Mouse (Mus musculus) adrenal gland (tissue): ENCODE measurements around the gene Dnaic1.

ENCODE experiments used
- intact Hi-C: fragments of 180-260 bp; cut with DNase I; formaldehyde crosslinking; loops from one replicate; pipeline ENCODE4 v1.15.1; 2025

Gene Dnaic1

DNA sequence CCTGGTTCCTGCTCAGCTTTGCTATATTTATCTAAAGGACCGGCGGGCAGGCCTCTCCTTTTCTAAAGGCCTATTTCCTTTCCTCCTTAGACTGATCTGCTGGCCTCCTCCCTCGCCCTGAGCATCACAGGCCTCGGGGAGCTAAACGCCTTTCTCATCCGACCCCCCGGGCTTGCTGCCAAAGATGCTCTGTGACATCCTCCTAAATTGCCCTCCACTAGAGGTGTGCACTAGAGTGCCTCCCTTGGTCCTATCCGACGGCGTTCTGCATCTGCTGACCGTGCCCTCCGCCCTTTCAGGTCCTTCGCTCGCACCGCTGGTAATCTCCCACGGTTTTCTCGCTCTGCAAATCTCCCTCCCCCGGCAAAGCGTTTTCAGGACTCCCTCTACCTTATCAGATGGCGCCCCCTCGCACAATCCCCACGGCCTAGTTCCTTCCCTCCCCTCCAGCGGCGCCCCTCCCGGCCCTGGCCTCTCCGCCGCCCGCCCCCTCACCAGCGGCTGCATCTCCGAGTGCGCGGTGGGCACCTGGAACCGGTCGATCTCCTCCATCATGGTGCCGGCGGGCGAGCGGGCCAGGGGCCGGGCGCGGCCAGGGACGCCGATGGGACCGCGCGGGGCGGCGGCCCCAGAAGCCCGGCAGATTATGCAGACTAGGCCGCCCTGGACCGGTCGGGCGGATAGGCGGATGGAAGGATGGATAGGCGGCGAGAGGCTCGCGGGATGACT is 729 bp upstream of the Dnaic1 start:
- intact Hi-C loops: loop anchor here (5.0 kb wide), 1 partner anchor 143 kb away; the partner anchor contains the start of gene Rpp25l

DNA sequence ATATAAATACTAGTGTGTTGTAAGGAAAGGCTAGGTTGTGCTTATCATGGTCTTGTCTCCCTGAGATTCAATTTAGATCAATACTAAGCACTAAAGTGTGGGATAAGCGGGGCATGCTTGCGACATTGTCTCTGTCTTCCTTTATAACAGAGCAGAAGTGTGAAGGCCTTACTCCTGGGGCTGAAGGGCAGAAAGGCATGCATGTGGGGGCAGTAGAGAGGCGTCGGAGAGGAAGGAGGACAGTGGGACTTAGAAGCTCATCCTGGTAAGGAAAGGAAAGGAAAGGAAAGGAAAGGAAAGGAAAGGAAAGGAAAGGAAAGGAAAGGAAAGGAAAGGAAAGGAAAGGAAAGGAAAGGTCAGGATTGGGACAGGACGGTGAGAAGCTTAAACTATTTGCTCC is 1.9 kb downstream of the Dnaic1 start:
- intact Hi-C loops: no loop called here

DNA sequence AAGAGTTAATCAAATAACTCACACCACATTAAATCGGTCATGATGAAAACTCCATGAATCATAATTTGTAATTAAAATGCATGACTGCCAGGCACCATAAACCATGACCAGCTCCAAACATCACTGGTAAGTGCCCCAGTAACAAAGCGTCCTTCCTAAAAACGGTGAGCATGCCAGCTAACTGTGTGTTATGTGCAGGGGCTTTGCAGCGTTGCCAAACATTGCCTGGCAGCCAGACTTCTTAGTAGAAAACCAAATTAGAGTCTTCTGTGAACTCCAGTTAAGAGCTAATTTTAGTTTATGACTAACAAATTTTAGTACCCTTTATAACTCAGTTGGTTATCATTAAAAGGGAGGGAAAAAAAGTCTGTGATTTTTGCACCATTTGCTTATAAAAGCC is 3.9 kb downstream of the Dnaic1 start:
- intact Hi-C loops: no loop called here

DNA sequence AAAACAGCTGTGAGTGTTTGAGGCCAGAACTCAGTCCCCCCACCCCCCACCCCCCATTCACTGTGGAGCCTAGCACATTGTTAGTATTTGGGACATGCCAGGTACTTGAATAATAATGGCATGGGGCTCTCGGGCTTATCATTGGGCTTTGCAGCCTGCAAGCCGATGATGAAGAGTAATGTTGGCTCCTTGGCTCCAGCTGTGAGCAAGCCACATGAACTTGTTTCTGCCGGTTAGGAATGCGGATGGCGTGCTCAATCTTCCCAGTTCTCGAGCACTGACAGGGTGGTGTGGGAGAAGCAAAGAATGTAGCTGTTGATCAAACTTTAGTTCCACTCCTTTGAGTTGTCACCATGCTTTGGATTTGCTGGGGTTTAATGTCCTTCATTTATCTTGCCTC is 6.3 kb downstream of the Dnaic1 start:
- intact Hi-C loops: no loop called here

DNA sequence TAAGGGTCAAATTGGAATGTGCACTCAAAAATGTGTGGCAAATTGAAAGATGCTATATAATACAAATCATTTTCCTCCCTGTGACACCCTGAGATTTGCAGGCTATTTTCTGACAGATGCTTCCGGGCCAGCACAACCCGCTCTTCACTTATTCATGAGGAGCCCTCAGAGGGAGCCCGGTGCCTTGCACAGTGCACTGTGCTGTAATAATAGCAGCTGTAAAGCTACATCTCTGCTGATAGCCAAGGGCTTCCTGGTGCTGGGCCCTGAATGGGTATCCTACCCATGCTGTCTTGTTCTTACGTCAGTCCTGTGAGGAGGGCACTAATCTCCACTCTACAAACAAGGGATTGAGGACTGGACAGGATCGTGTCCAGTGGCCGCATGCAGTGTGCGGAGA is 13.8 kb downstream of the Dnaic1 start:
- intact Hi-C loops: no loop called here

DNA sequence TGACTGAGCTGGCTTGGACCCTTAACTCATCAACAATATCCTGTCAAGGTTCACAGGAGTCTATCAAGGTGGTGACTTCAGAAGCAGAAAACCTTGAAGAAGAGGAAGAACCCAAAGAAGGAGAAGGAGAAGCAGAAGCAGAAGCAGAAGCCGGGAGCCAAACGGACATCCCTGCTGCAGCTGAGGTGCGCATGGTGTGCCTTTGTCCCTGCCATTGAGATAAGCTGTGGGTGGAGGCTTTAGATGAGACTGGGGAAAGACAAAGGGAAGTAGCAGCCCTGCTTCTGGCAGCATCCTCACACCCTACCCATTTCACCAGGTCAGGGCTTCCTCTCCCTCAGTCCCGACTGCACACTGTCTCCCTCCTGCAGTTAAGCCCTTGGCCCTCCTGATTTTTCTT is 33.2 kb downstream of the Dnaic1 start:
- intact Hi-C loops: no loop called here

DNA sequence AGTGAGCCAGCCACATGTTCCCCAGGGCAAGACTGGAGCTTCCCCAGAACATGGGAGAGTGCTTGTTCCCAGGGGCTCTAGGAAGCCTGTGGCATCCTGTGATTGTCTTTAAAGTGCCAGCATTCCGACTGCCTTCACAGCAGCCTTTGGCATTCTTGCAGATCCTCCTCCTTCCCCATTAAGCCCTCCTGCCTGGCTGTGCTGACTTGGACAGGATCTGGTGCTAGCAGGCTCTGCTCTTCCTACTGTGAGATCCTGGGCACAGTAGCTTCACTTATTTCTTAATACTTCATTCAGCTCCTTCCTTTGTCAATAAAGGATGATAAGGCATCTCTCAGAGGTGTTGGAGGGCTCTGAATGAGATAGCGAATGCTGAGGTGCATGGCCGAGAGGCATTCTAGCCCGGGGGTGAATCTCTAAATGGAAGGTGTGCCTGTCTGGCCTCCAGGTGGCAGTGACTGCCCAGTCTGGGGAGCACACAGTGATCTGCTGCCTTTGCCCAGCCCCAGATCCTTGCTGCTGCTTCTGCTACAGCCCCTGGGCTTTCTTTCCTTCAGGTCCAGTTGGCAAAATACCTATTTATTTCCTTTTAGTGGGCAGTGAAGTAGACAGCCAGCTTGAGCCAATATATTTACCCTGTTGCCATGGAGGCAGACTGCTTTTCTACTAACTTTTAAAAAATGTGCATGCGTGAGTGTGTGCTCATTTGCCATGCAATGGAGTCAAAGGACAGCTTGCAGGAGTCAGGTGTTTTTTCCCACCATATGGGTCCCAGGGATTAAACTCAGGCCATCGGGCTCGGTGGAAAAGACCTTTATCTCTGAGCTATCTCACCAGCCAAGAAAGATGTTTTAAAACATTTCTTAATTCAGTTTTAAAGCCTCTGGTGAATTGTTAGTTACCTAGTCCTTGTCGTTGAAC is 35.2 kb downstream of the Dnaic1 start:
- intact Hi-C loops: no loop called here

DNA sequence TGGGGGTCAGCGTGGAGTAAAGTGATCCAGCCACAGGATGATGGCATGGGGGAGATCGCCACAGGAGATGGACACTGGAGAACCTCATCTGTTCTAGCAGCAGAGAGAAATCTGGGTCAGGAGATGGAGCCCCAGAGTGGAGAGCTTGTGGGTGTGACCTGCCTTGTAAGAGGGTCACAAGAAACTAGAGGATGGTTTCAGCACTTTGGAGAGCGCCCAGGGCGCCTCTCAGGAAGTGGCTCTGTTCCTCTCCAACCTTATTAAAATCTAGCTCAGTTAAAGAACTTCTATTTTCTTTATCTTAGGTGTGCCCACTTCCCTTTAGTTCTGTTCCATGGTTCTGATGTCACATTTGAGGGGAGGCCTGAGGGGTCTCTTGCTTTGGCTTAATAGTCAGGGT is 37.2 kb downstream of the Dnaic1 start:
- intact Hi-C loops: no loop called here

DNA sequence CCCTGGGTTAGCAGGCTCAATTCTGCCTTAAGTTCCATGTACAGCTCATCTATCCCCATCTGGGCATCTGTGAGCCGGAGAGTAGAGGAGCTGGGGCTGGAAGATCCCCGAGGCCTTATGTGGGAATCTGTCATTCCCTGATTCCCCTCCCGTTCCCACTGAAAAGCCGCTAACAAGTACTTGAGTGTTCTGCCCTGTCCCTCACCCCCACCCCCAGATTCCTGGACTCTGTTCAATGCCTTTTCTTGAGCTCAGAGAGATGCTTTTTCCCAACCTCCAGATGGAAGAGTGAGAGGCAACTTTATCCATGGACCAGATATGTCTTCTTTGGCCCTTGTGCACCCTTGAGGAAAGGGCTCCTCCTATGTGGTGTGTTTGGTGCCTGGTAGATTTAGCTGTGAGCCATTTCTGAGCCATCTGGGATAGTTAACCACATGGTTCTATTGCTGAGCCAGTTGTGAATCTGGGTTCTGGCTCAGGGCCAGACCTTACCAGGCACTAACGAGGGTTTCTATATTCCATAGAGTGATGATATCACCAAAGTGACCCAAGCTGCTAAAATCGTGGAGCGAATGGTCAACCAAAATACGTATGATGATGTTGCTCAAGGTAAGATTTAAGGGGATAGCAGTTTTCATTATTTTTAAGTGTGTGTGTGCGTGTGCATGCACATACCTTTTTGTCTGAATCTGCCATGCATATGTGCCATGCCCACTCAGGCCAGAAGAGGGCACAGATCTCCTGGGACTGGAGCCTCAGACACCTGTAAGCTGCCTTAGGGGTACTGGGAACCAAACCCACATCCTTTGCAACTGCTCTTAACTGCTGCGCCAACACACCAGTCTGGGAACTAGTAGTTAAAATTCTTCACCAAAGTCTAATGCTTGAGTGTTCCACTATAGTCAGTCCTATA is 40.4 kb downstream of the Dnaic1 start:
- intact Hi-C loops: loop anchor here (5.0 kb wide), 1 partner anchor 97 kb away; no protein-coding TSS in a partner anchor

DNA sequence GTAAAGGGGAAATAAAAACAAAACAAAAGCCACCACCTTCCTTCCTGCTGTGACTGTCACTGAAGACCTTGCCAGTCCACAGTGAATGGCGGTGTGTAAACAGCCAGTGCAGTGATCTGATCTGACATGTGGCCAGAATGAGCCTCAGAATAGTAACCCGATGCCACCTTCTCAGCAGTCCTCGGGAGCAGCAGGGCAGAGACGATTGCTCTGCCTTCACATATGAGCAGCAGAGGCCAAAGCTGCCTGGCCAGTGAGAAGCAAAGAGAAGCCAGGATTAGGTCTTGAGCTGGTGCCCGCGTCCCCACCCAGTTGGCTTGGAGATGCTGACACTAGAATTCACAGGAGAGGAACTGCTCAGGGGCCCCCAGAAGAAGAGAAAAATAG is 41.0 kb downstream of the Dnaic1 start:
- intact Hi-C loops: loop anchor here (5.0 kb wide), 1 partner anchor 97 kb away; no protein-coding TSS in a partner anchor

DNA sequence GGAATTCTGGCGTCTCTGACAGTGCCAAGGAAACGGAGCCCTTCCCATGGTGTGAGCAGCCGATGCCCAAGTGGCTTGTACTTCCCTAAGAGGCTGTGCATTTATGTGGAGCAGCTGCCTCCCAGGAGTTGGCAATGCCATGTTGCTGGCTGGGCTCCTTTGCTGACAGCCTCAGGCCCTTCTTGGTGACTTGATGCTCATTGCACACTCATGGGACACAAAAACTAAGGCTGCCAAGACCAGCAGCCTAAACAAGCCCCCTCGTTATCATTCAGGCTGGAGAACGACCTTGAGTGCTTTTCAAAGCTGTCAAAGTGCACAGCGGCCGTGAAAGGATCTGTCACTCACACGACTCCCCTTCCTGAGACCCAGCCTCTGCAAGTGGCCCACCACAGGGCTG is 42.6 kb downstream of the Dnaic1 start:
- intact Hi-C loops: loop anchor here (5.0 kb wide), 1 partner anchor 95 kb away; no protein-coding TSS in a partner anchor

DNA sequence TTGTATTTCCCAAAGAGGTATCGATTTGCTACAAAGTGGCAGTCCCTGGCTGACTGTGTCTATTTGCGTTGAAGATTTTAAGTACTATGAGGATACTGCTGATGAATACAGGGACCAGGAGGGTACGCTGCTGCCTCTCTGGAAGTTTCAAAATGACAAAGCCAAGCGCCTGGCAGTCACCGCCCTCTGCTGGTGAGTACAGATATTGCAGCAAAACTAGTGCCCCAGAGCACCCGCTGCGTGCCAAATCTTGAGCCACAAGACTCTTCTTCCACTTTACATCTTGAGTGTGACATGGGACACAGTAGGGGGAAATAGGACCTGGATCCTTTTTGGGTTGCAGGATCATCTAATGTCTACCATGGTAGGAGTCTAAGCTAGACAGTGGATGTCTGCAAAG is 44.6 kb downstream of the Dnaic1 start:
- intact Hi-C loops: loop anchor here (2.0 to 5.0 kb wide), 3 partner anchors 61 to 145 kb away; no protein-coding TSS in a partner anchor

DNA sequence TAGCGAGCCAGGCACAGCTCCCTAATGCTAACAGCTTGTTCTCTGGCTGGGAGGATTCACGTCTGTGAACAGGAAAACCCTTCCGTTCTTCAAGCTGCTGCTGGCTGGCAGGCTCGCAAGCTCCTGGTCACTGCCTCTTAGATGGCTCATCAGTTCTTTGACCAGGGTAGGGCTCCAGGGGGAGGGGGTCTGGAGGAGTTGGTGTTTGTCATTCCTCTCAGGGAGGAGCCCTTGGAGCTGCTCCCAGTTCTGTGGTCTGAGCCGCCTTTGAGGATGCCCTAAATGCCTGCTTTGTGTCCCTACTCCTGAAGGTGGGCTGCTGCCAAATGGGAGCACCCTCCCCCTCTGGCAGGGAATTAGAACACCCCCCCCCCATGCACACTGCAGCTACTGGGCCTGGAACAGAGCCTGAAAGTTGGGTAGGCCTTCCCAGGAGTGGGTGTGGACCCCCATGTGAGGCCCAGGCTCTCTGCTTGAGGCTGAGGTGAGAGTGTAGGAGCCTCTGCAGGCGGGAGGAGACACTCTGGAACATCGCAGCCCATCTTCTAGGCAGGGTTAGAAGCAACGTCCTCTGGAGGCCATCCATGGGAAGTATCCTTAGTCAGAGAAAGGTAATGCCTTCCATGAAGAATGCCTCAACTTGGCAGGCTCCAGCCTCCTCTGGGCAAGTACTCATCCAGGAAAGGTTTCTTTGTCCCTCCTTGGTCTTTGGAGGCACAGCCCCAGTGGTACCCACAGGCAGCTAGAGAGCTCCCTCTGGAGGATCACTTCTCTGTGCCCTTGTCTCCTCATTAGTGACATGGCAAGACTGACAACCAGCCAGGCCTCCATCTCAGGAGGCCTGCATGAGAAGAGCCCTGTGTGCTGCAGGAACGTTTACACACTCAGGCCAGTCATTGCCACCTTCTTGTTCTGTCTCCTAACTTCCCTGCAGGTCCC is 46.4 kb downstream of the Dnaic1 start:
- intact Hi-C loops: loop anchor here (2.0 to 5.0 kb wide), 3 partner anchors 36 to 147 kb away; no protein-coding TSS in a partner anchor

DNA sequence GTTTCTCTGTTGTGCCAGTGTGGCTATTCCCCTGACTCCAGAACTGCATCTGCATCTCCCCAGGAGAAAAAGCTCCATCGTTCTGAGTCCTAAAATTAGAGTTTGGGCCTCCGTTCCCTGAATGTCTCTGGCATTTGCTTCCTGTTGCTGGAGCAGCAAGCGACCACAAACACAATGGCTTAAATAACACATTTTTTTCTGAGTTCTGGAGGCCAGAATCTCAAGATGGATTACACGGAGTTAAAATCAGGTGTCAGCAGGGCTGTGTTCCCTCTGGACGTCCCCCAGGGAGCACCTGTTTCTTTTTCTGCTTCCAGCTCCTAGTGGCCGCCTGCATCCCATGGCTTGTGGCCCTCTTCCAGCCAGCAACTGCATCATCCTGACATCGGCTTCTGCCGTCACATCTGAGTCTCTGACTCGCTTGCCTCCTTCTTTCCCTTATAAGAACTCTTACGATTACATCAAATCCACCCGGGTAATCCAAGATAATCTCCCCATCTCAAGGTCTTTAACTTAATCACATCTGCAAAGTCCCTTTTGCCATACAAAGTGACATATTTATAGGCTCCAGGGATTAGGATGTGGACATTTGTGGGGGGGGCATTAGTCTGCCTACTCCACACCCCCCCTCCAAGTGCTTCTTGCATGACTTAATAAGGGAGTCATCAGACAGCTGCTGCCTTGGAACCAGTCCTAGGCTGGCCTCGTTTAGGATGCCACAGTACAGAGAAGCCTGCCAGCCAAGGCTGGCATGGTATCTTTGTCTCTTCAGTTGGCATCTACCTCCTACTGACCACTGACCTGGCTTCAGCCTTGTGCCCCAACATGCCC is 49.6 kb downstream of the Dnaic1 start:
- intact Hi-C loops: loop anchor here (5.0 kb wide), 1 partner anchor 33 kb away; no protein-coding TSS in a partner anchor

DNA sequence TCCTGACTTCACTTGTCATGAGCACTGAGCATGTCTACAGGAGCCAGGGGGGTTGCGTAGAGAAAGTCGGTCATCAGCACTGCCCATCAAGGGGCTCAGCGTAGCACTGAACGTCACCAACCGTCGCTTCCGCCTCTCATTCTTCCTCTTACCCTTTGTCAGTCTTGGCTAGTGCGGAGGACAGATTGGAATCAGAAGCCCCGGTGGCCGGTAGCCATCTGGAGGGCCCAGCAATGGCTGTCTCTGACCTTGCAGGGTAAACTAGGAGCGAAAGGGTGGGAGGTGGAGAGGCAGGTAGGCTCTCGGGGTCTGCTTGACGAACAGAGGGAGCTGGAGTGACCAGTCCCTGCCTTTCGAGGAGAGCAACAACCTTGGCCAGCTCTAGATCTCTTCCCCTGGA is 52.5 kb downstream of the Dnaic1 start:
- intact Hi-C loops: no loop called here

DNA sequence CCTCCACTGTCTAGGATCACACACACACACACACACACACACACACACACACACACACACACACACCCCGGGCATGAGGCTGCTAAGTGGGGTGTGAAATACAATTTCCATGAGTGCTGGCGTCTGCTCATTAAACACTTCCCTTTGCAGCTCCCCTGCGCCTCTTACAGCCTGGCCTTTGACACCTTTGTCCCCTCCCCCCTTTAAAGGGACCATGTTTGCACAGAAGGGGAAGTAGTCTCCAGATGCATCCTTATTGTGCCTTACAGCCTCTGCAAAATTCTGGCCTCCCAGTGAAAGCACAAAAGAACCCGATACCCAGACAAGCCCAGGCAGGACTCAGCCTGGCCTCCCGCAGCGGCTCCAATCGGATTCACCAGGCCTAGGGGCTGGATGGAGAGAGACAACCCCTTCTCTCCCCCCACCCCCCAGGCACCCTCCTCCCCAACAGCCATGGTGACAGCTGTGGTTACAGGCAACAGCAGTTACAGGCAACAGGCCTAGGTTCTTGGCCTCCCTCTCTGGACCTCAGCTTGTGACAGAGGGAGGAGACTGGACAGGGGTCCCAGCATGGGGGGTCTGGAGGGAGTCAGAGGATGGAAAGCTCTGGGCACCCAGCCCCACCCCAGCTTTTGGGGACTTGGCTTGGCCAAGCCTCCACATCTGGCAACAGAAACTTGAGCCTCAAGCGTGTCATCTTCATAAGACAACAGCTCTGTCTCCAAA is 58.8 kb downstream of the Dnaic1 start:
- intact Hi-C loops: no loop called here

DNA sequence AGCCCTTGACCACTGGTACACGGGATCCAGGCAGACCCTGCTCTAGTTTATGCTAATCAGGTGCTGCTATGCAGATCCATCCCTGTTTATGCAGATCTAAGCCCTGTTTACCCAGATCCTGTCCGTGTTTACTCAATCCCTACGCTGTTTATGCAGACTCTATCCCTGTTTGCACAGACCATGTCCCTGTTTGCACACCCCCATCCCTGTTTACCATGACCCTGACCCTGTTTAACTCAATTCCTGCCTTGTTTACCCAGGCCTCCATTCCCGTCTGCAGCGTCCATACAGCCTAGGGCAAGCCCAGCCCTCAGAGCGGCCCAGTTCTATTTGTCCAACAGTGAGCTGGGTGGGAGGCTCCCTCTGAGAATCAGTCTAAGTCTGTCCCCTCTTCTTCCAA is 60.6 kb downstream of the Dnaic1 start:
- intact Hi-C loops: no loop called here

DNA sequence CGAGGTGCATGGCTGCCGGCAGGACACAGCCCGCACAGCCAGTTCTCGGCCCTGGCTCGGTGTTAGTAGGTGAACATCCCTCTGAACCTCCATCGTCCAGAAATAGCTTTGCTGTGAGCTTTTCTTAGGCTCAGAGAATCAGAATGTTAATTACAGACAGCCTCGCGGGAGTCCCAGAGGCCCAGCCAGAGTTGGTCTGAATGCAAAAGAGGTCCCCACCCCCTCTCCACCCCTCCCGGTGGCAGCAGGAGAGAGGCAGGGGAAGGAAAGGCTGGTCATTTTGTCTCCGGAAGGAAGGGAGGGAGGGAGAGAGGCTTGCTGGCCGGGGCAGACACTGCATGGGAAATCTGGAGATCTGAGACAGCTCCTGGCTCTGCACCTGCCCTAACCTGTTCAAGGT is 61.8 kb downstream of the Dnaic1 start:
- intact Hi-C loops: no loop called here
